Mouse (Mus musculus) neural tube, embryonic 13.5 days (tissue): ENCODE measurements around the gene Trim10. TPM values are rescaled to one million over a fixed set of nuclear protein-coding genes. Genes with fewer than 3 reads are reported as not detected.

Source experiments
- ATAC-seq: fragments of 200-750 bp; cut with Nextera tagmentation; 2 replicates; pipeline ENCODE4 v1.8.0; 2017; ENCODE audit warnings: low read depth, mild to moderate bottlenecking, moderate TSS enrichment, moderate library complexity
- H3K27ac ChIP-seq: fragments of 300-500 bp; sonication (generic); replicated peaks from 2 replicates; pipeline ENCODE4 v1.5.1; 2015; ENCODE audit warnings: moderate library complexity, mild to moderate bottlenecking, inconsistent platforms
- H3K27me3 ChIP-seq: fragments of 300-500 bp; sonication (generic); 2 replicates; pipeline ENCODE4 v1.6.1; 2015; ENCODE audit warnings: mild to moderate bottlenecking, inconsistent platforms
- H3K36me3 ChIP-seq: fragments of 300-500 bp; sonication (generic); 2 replicates; pipeline ENCODE4 v1.6.1; 2015; ENCODE audit warnings: mild to moderate bottlenecking, inconsistent platforms
- H3K4me1 ChIP-seq: fragments of 300-500 bp; sonication (generic); replicated peaks from 2 replicates; pipeline ENCODE4 v1.6.1; 2015; ENCODE audit warnings: inconsistent platforms
- H3K4me2 ChIP-seq: fragments of 300-500 bp; sonication (generic); 2 replicates; pipeline ENCODE4 v1.6.1; 2015; ENCODE audit warnings: inconsistent platforms, mild to moderate bottlenecking, moderate library complexity
- H3K4me3 ChIP-seq: fragments of 300-500 bp; sonication (generic); 2 replicates; pipeline ENCODE4 v1.5.1; 2015; ENCODE audit warnings: mild to moderate bottlenecking, inconsistent platforms
- H3K9ac ChIP-seq: fragments of 300-500 bp; sonication (generic); 2 replicates; pipeline ENCODE4 v1.6.1; 2015; ENCODE audit warnings: moderate library complexity, mild to moderate bottlenecking, inconsistent platforms
- H3K9me3 ChIP-seq: fragments of 300-500 bp; sonication (generic); 2 replicates; pipeline ENCODE4 v1.6.1; 2016; ENCODE audit warnings: inconsistent platforms
- WGBS: fragments of 180-500 bp; shearing (Covaris S2); methylation state at CpG from one replicate; pipeline ENCODE4 v1.1.7; 2015; 5-methylcytosine and 5-hydroxymethylcytosine counted together
- polyA plus RNA-seq: library from polyadenylated mRNA; unstranded; fragments of >200 nt; fragmentation: Nextera tagmentation; extraction: Ambion mirVana; gene quantifications from 2 replicates; pipeline ENCODE4 v1.2.1, GENCODE M21; 2015

Trim10 gene
- polyA plus RNA-seq, 1 experiment from 2014 or later = 1.6 TPM

DNA sequence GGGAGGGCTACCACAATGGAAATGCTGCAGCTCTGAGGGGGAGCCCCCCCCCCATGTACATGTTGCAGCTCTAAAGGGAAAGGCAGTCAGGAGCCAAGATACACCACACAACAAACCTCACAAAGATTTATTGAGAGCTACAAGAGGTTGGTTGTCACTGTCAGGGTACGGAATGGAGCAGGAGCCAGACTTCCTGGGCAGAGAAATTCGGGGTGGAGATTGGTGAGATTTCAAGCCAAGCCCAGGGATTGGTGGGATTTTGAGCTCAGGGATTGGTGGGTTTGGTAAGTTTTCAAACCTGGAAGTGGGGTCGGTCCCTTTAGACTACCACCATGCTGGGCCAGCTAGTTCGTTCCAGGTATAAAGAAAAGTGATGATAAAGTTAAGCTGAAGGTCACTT, 54.1 kb downstream of the Trim10 start:
- 66% methylated on average over 4 of the region's 4 CpGs for WGBS
- no peaks in the 10 kb centered on the region for H3K36me3 ChIP-seq
- ATAC-seq = no peak

More for the DNA sequence above, 54.1 kb downstream of the Trim10 start:
- Histone ChIP-seq H3K4me1 (no peaks in the 10 kb centered on the region), H3K9ac (no peak overlapping the region), H3K9me3 (no peaks in the 10 kb centered on the region), H3K4me2 (no peak overlapping the region), H3K4me3 (no peak overlapping the region), H3K27me3 (no peaks in the 10 kb centered on the region), H3K27ac (no peak overlapping the region)

Other genes with a start within 250 kb of the Trim10 start
- gene H2-M9, start 226.9 kb upstream of the Trim10 start, polyA plus RNA-seq = not detected in 2 replicates
- gene H2-M1, start 197.4 kb upstream of the Trim10 start, polyA plus RNA-seq = not detected in 2 replicates
- gene H2-M10.5, start 96.7 kb upstream of the Trim10 start, polyA plus RNA-seq = not detected in 2 replicates
- gene H2-M10.6, start 57.4 kb upstream of the Trim10 start, polyA plus RNA-seq = not detected in 2 replicates
- gene Trim26, start 32.4 kb upstream of the Trim10 start, polyA plus RNA-seq = 48.0 and 48.2 TPM in 2 replicates
- gene Trim15, start 2.4 kb upstream of the Trim10 start, polyA plus RNA-seq = 0.43 and 0.61 TPM in 2 replicates
- not detected in 2 replicates for gene Trim40, start 20.5 kb downstream of the Trim10 start, polyA plus RNA-seq
- not detected in 2 replicates for gene Trim31, start 28.5 kb downstream of the Trim10 start, polyA plus RNA-seq
- gene Rnf39, start 73.3 kb downstream of the Trim10 start, polyA plus RNA-seq = 1.1 and 1.3 TPM in 2 replicates
- 181 and 191 TPM in 2 replicates for gene Ppp1r11, start 82.2 kb downstream of the Trim10 start, polyA plus RNA-seq
- 71.7 and 72.7 TPM in 2 replicates for gene Znrd1, start 89.0 kb downstream of the Trim10 start, polyA plus RNA-seq
- 5.8 and 6.4 TPM in 2 replicates for gene Znrd1as, start 89.0 kb downstream of the Trim10 start, polyA plus RNA-seq
- gene 2410137M14Rik, start 111.7 kb downstream of the Trim10 start, polyA plus RNA-seq = 0.31 TPM in 1 of 2 replicates, not detected in the other
- 1.6 and 2.3 TPM in 2 replicates for gene H2-M5, start 120.0 kb downstream of the Trim10 start, polyA plus RNA-seq
- gene Zfp57, start 131.6 kb downstream of the Trim10 start, polyA plus RNA-seq = 241 and 262 TPM in 2 replicates
- 1.2 and 1.7 TPM in 2 replicates for gene Mog, start 153.8 kb downstream of the Trim10 start, polyA plus RNA-seq
- gene Gabbr1, start 176.4 kb downstream of the Trim10 start, polyA plus RNA-seq = 56.2 and 57.0 TPM in 2 replicates
- not detected in 2 replicates for gene Olfr90, start 218.9 kb downstream of the Trim10 start, polyA plus RNA-seq
- not detected in 2 replicates for gene Olfr91, start 228.7 kb downstream of the Trim10 start, polyA plus RNA-seq